13 mouse cellular contexts compared by ENCODE assay signal in genomic region chr7:63950931-63951607, GRCm38 (mm10). TPM values are rescaled to one million over a fixed set of nuclear protein-coding genes. Genes with fewer than 3 reads are reported as not detected.
A peak's percentile ranks its signal among the peaks of the same experiment; 100 is the strongest.
DNase-seq lines count a peak whose midpoint lies in the region; ATAC-seq and TF ChIP-seq lines count a peak whose summit lies in the region.
"Had no signal": no experiment of that assay in that cellular context is flagged by ENCODE, and none has a peak within 500 bp of the region (broad histone marks: within the 10 kb centered on the region; RNA-seq: fewer than 3 reads in every experiment).

No protein-coding gene starts in this region.

- no peak for TF ChIP-seq POLR2A in kidney, adult 2 months (IDR thresholded peaks at IDR 0.05; ENCODE audit: low read depth, low read length)

- 67% methylated on average over 10 of the region's 10 CpGs for WGBS in hindbrain, embryonic 13.5 days
- 88% methylated on average over 10 of the region's 10 CpGs for WGBS in midbrain, embryonic 10.5 days
- 78% methylated on average over 10 of the region's 10 CpGs for WGBS in kidney, adult 2 months

- H3K4me1 ChIP-seq in hindbrain, embryonic 13.5 days (replicated peaks): peaks cover 21% of the 10 kb centered on the region
- H3K4me1 ChIP-seq in midbrain, embryonic 10.5 days: peaks cover 34% of the 10 kb centered on the region
- no peaks in the 10 kb centered on the region for H3K4me1 ChIP-seq in kidney, adult 2 months (ENCODE audit: control insufficient read depth, insufficient read depth, low read length)
- H3K4me1 ChIP-seq: kidney, embryonic 15.5 days had no signal

- H3K9ac ChIP-seq in hindbrain, embryonic 13.5 days: no peak overlapping the region
- H3K9ac ChIP-seq: kidney, embryonic 15.5 days had no signal

- no peaks in the 10 kb centered on the region; the same call in 1 of the 2 replicates for H3K27me3 ChIP-seq in hindbrain, embryonic 13.5 days
- no peaks in the 10 kb centered on the region for H3K27me3 ChIP-seq in midbrain, embryonic 10.5 days (ENCODE audit: low read depth, poor library complexity, severe bottlenecking)
- no peaks in the 10 kb centered on the region for H3K27me3 ChIP-seq in kidney, adult 2 months (replicated peaks; ENCODE audit: control insufficient read depth, insufficient read depth, low read length)
- H3K27me3 ChIP-seq: kidney, embryonic 15.5 days had no signal

- no peak overlapping the region for H3K27ac ChIP-seq in hindbrain, embryonic 13.5 days
- H3K27ac ChIP-seq in midbrain, embryonic 10.5 days (replicated peaks): peak overlapping the region; percentile 69
- H3K27ac ChIP-seq in kidney, adult 2 months (ENCODE audit: insufficient read depth, low read depth, low read length): no peak overlapping the region
- H3K27ac ChIP-seq: kidney, embryonic 15.5 days had no signal

- H3K36me3 ChIP-seq in hindbrain, embryonic 13.5 days: no peaks in the 10 kb centered on the region
- no peaks in the 10 kb centered on the region for H3K36me3 ChIP-seq in midbrain, embryonic 10.5 days
- no peaks in the 10 kb centered on the region for H3K36me3 ChIP-seq in kidney, adult 2 months (ENCODE audit: control insufficient read depth, insufficient read depth, low read length)
- H3K36me3 ChIP-seq: kidney, embryonic 15.5 days had no signal

- no peak overlapping the region for H3K4me3 ChIP-seq in hindbrain, embryonic 13.5 days
- no peak overlapping the region for H3K4me3 ChIP-seq in midbrain, embryonic 10.5 days
- no peak overlapping the region for H3K4me3 ChIP-seq in kidney, adult 2 months (ENCODE audit: insufficient read depth, low read depth, low read length)
- H3K4me3 ChIP-seq: kidney, embryonic 15.5 days had no signal

- DNase-seq in heart, adult 11 months: peak; percentile 76
- no peak for DNase-seq in heart, adult 18-20 months
- DNase-seq in cerebellum, adult 11 months: peak; percentile 38
- DNase-seq in midbrain, embryonic 10.5 days (ENCODE audit: low spot score): no peak
- DNase-seq in kidney, postnatal 4 days: no peak
- DNase-seq in embryo, embryonic 10.5 days (ENCODE audit: low spot score): no peak
- no peak for DNase-seq in kidney, adult 2 months
- DNase-seq: right cerebral cortex, postnatal 4 days had no signal

- H3K9me3 ChIP-seq in hindbrain, embryonic 13.5 days: no peaks in the 10 kb centered on the region
- H3K9me3 ChIP-seq in midbrain, embryonic 10.5 days (replicated peaks): no peaks in the 10 kb centered on the region
- H3K9me3 ChIP-seq: kidney, embryonic 15.5 days had no signal

- no peak overlapping the region for H3K4me2 ChIP-seq in hindbrain, embryonic 13.5 days
- H3K4me2 ChIP-seq: kidney, embryonic 15.5 days; liver, embryonic 11.5 days had no signal

- no peak for TF ChIP-seq CTCF in kidney, adult 2 months (conservative IDR thresholded peaks at IDR 0.05; ENCODE audit: insufficient read depth, insufficient read length, low read depth, low read length)

- ATAC-seq in hindbrain, embryonic 13.5 days (ENCODE audit: low FRiP score): peak; percentile 57

RNA-seq across cellular contexts. Expression of gene Klf13, which starts 12.4 kb away (rescaled TPM):
- total RNA-seq in heart, adult 18-20 months (2021): 10 to 100 TPM; 42.9 to 59.3 TPM
- 25.7 and 26.9 TPM in 2 replicates for polyA plus RNA-seq in hindbrain, embryonic 13.5 days (2015; fragmentation: Nextera tagmentation; extraction: Ambion mirVana)
- polyA plus RNA-seq in midbrain, embryonic 10.5 days (2016; fragmentation: Nextera tagmentation; extraction: Ambion mirVana): 29.6 and 34.1 TPM in 2 replicates
- polyA plus RNA-seq in kidney, adult 2 months (2012; rRNA removed): 30.6 and 31.2 TPM in 2 replicates

RNA-seq across cellular contexts. Expression of gene E030018B13Rik, which starts 34.4 kb away (rescaled TPM):
- total RNA-seq in heart, adult 18-20 months (2021): not detected
- polyA plus RNA-seq in hindbrain, embryonic 13.5 days (2015; fragmentation: Nextera tagmentation; extraction: Ambion mirVana): 0.19 TPM in 1 of 2 replicates, not detected in the other
- not detected in 2 replicates for polyA plus RNA-seq in midbrain, embryonic 10.5 days (2016; fragmentation: Nextera tagmentation; extraction: Ambion mirVana)
- not detected in 2 replicates for polyA plus RNA-seq in kidney, adult 2 months (2012; rRNA removed)
- polyA plus RNA-seq: embryonic facial prominence, embryonic 11.5 days; heart, embryonic 14.5 days; kidney, embryonic 15.5 days; liver, embryonic 11.5 days had no signal

Comparison
In these comparisons a context has a peak if more than half of its experiments do, and no peak if none do; other contexts are left out.
1. DNase-seq: peak in heart, adult 11 months (single experiment) and cerebellum, adult 11 months (single experiment); none in heart, adult 18-20 months (0 of 2), midbrain, embryonic 10.5 days (single experiment), kidney, postnatal 4 days (0 of 2), embryo, embryonic 10.5 days (single experiment) and kidney, adult 2 months (single experiment).